ENCODE assay signal across 21 mouse cellular contexts in the genomic region with DNA sequence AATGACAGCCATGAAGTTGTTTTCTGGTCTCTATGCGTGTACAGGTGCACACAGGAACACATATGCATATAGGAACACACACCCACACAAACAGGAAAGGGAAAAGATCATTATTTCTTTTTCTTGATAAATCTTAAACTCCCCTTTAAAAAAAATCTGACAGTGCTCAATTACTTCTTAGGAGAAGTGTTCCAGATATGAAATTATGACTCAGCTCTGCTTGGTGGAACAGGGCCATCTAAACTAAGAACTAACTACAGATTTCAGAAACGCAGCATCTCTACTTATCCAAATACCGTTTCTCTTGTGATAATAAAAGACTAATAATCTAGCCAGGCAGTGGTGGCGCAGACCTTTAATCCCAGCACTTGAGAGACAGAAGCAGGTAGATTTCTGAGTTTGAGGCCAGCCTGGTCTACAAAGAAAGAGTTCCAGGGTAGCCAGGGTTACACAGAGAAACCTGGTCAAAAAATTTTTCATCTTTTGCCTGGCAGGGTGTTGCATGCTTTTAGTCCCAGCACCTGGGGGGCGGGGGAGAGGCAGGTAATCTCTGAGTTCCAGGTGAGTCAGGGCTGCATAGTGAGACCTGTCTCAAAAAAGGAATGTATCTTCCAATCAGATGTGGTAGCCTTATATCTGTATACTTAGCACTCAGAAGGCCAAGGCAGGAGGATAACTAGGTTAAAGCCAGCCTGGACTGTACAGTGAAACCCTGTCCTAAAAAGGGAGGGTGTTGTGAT.
"Had no signal": no experiment of that assay in that cellular context is flagged by ENCODE, and none has a peak within 500 bp of the region (broad histone marks: within the 10 kb centered on the region; RNA-seq: fewer than 3 reads in every experiment).

No protein-coding gene starts in this region.

- H3K27ac ChIP-seq: gastrocnemius, adult 2 months; heart, adult 2 months; heart, embryonic 13.5 days; heart, embryonic 15.5 days; hindbrain, embryonic 10.5 days; hindbrain, embryonic 12.5 days; hindbrain, embryonic 14.5 days; intestine, embryonic 15.5 days; limb, embryonic 10.5 days; limb, embryonic 12.5 days; liver, embryonic 13.5 days had no signal

- H3K4me3 ChIP-seq: gastrocnemius, adult 2 months; heart, adult 2 months; heart, embryonic 13.5 days; heart, embryonic 15.5 days; hindbrain, embryonic 10.5 days; hindbrain, embryonic 12.5 days; intestine, embryonic 15.5 days; limb, embryonic 10.5 days; limb, embryonic 12.5 days; liver, embryonic 13.5 days had no signal

- DNase-seq: gastrocnemius, adult 2 months; gastrocnemius, postnatal 10 days; gastrocnemius, postnatal 25 days; heart, adult 2 months; heart, postnatal 14 days; heart, postnatal 36 days; kidney, adult 18-20 months; kidney, adult 8-10 months; kidney, postnatal 10 days; kidney, postnatal 25 days; kidney, postnatal 4 days; liver; liver, embryonic 13.5 days had no signal

- H3K4me1 ChIP-seq: hindbrain, embryonic 10.5 days; intestine, embryonic 15.5 days; limb, embryonic 12.5 days; liver, embryonic 13.5 days had no signal
